Mouse (Mus musculus): ENCODE measurements at regions not wholly inside any gene's neighbourhood (a gene's known extent, or its start where the extent isn't known, plus 50 kb on each side); places are given as distances from the start of the nearest gene placed in this dataset.
A peak's percentile ranks its signal among the peaks of the same experiment; 100 is the strongest.

GRCm38 (mm10) chr14:25306961-25307654 is 151.9 kb upstream of the Zmiz1 start:
- no peak for DNase-seq

GRCm38 (mm10) chr14:25308051-25308450 is 150.9 kb upstream of the Zmiz1 start:
- no peak for DNase-seq

- no peak for DNase-seq
Measured at GRCm38 (mm10) chr14:25310671-25311151, 148.3 kb upstream of the Zmiz1 start.

GRCm38 (mm10) chr14:25311475-25311874 is 147.5 kb upstream of the Zmiz1 start:
- DNase-seq, result no peak

- no peak for DNase-seq
Measured at GRCm38 (mm10) chr14:25312135-25312534, 146.8 kb upstream of the Zmiz1 start.

- DNase-seq, result no peak
Measured at GRCm38 (mm10) chr14:25312814-25313426, 146.1 kb upstream of the Zmiz1 start.

- DNase-seq, result no peak
Measured at GRCm38 (mm10) chr14:25313693-25314240, 145.2 kb upstream of the Zmiz1 start.

GRCm38 (mm10) chr14:25316491-25316890 is 142.5 kb upstream of the Zmiz1 start:
- no peak for DNase-seq

GRCm38 (mm10) chr14:25317680-25318471 is 141.1 kb upstream of the Zmiz1 start:
- DNase-seq, result peak; percentile 53 to 55

GRCm38 (mm10) chr14:25318909-25319308 is 140.1 kb upstream of the Zmiz1 start:
- no peak for DNase-seq

GRCm38 (mm10) chr14:25320141-25320540 is 138.8 kb upstream of the Zmiz1 start:
- no peak for DNase-seq

GRCm38 (mm10) chr14:25323542-25324484 is 135.2 kb upstream of the Zmiz1 start:
- peak; percentile 42 to 53 for DNase-seq

GRCm38 (mm10) chr14:25325887-25326286 is 133.1 kb upstream of the Zmiz1 start:
- peak; percentile 36 to 49 for DNase-seq

- DNase-seq, result no peak
Measured at GRCm38 (mm10) chr14:25328230-25328629, 130.8 kb upstream of the Zmiz1 start.

- DNase-seq, result no peak
Measured at GRCm38 (mm10) chr14:25334186-25334585, 124.8 kb upstream of the Zmiz1 start.

GRCm38 (mm10) chr14:25336875-25337274 is 122.1 kb upstream of the Zmiz1 start:
- DNase-seq, result no peak

GRCm38 (mm10) chr14:25338404-25339051 is 120.5 kb upstream of the Zmiz1 start:
- no peak for DNase-seq

GRCm38 (mm10) chr14:25340845-25341244 is 118.1 kb upstream of the Zmiz1 start:
- no peak for DNase-seq

GRCm38 (mm10) chr14:25341848-25342427 is 117.0 kb upstream of the Zmiz1 start:
- DNase-seq, result no peak

- no peak for DNase-seq
Measured at GRCm38 (mm10) chr14:25342865-25343565, 116.0 kb upstream of the Zmiz1 start.

GRCm38 (mm10) chr14:25345995-25346394 is 113.0 kb upstream of the Zmiz1 start:
- no peak for DNase-seq
